Mouse (Mus musculus): ENCODE results near the gene Mmp28. TPM values are rescaled to one million over a fixed set of nuclear protein-coding genes. Genes with fewer than 3 reads are reported as not detected.

The Mmp28 gene
- polyA plus RNA-seq, 1 experiment = 0.52 TPM

DNA sequence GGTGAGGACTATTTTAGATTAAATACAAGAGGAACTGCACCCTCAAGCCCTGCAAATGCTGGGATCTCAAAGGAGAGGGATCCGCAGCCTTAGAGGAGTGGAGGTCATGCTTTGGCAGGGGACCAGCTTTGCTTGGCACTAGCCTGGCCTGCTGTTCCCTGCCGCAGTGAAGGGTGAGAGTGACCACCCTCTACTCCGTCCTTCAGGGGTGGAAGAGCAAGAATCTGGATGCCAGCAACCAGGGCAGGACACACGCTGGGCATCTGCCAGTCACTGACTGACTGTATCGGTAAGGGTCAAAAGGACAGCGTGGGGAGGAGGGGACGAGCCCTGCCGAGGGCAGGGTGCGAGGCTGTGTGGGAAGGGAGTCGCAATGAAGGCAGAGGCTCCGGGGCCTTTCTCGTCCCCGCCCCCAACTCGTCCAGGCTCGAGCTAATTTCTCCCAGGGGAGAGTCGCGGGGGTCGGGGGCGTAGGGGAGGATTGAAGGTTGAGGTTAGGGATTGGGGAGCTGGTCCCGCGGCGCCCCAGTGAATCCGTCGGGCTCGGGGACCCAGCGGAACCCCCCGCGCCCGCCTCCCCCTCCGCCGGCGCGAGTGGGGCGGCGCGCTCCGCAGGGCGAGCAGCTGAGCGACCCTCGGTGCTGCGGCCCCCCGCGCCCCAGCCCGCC is 53.6 kb downstream of the Mmp28 start, which contains the start of gene Rasl10b:
Rasl10b (plus strand) TSS at position 51 of the 668 bp plus-strand sequence.
- TF ChIP-seq EP300 (IDR thresholded peaks at IDR 0.05; ENCODE audit: insufficient read depth, low read depth, low read length) (0 out of 2 replicates have a peak, but pooled peaks have one; percentile 26), POLR2A (IDR thresholded peaks at IDR 0.05; ENCODE audit: insufficient read depth, low read length) (no peak), CTCF (IDR thresholded peaks at IDR 0.05; ENCODE audit: low read depth, low read length) (no peak)
- peak within 1 kb of the TSS; percentile 89 for H3K9ac ChIP-seq (ENCODE audit: low read depth, poor library complexity, severe bottlenecking)
- H3K27me3 ChIP-seq (ENCODE audit: control insufficient read depth, insufficient read depth, low read length, poor library complexity, severe bottlenecking) = peaks cover 7% of the 10 kb centered on the region
- no peak within 1 kb of the TSS for H3K27ac ChIP-seq (ENCODE audit: insufficient read depth, low read length)
- no peaks in the 10 kb centered on the region for H3K9me3 ChIP-seq (replicated peaks; ENCODE audit: control insufficient read depth, insufficient read depth, low read length, poor library complexity, severe bottlenecking)
- H3K4me3 ChIP-seq (ENCODE audit: low read depth, low read length) = peak within 1 kb of the TSS; percentile 68
- H3K4me1 ChIP-seq (ENCODE audit: control insufficient read depth, insufficient read depth, low read length) = no peaks in the 10 kb centered on the region
- no peaks in the 10 kb centered on the region for H3K36me3 ChIP-seq (ENCODE audit: control insufficient read depth, insufficient read depth, low read length, poor library complexity, severe bottlenecking)

DNA sequence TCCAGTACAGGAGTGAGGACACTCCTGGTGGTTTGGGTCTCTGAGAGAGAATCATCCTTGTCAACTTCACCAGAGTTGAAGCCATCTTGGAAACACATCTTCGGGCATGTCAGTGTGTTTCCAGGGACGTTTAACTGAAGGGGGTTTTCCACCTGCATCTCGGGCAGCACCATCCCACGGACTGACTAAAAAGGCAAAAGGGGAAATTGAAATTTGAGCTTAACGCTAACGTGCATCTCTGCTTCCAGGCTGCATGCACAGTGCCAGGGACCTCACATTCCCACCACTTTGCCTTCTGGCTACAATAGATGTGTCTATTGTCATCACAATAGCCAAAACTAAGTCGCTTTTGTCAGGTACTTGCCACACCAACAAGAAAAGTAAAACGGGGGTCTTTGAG is 54.6 kb downstream of the Mmp28 start:
- Histone ChIP-seq H3K27ac (ENCODE audit: insufficient read depth, low read length) (no peak overlapping the region), H3K4me1 (ENCODE audit: control insufficient read depth, insufficient read depth, low read length) (no peaks in the 10 kb centered on the region), H3K9me3 (replicated peaks; ENCODE audit: control insufficient read depth, insufficient read depth, low read length, poor library complexity, severe bottlenecking) (no peaks in the 10 kb centered on the region), H3K4me3 (ENCODE audit: low read depth, low read length) (no peak overlapping the region), H3K36me3 (ENCODE audit: control insufficient read depth, insufficient read depth, low read length, poor library complexity, severe bottlenecking) (no peaks in the 10 kb centered on the region), H3K27me3 (ENCODE audit: control insufficient read depth, insufficient read depth, low read length, poor library complexity, severe bottlenecking) (peaks cover 7% of the 10 kb centered on the region), H3K9ac (ENCODE audit: low read depth, poor library complexity, severe bottlenecking) (no peak overlapping the region)
- TF ChIP-seq POLR2A (IDR thresholded peaks at IDR 0.05; ENCODE audit: insufficient read depth, low read length) (no peak), EP300 (IDR thresholded peaks at IDR 0.05; ENCODE audit: insufficient read depth, low read depth, low read length) (no peak), CTCF (IDR thresholded peaks at IDR 0.05; ENCODE audit: low read depth, low read length) (no peak)

DNA sequence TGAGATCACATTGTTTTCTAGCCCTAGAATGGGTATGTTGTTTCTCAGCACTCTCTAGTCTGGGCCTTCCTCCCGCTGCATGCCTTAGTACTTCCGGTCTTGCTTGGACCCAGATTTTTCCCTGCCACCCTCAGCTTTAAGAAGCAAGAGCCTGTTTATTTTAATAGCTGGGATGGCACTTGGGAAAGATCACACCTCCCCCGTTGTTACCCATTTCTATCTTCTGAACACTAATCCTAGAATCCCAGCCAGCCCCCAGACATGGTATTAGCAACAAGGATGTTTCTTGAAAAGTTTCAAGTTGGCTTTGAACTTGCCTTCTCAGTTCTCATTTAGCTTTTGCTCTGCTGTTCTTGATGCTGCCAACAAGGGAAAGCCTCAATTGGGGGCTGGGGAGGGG is 56.5 kb downstream of the Mmp28 start:
- Histone ChIP-seq H3K27me3 (ENCODE audit: control insufficient read depth, insufficient read depth, low read length, poor library complexity, severe bottlenecking) (peaks cover 7% of the 10 kb centered on the region), H3K4me3 (ENCODE audit: low read depth, low read length) (no peak overlapping the region), H3K4me1 (ENCODE audit: control insufficient read depth, insufficient read depth, low read length) (peaks cover 2% of the 10 kb centered on the region), H3K9me3 (replicated peaks; ENCODE audit: control insufficient read depth, insufficient read depth, low read length, poor library complexity, severe bottlenecking) (no peaks in the 10 kb centered on the region), H3K9ac (ENCODE audit: low read depth, poor library complexity, severe bottlenecking) (no peak overlapping the region), H3K36me3 (ENCODE audit: control insufficient read depth, insufficient read depth, low read length, poor library complexity, severe bottlenecking) (no peaks in the 10 kb centered on the region), H3K27ac (ENCODE audit: insufficient read depth, low read length) (no peak overlapping the region)
- TF ChIP-seq POLR2A (IDR thresholded peaks at IDR 0.05; ENCODE audit: insufficient read depth, low read length) = no peak
- no peak for TF ChIP-seq CTCF (IDR thresholded peaks at IDR 0.05; ENCODE audit: low read depth, low read length)
- TF ChIP-seq EP300 (IDR thresholded peaks at IDR 0.05; ENCODE audit: insufficient read depth, low read depth, low read length) = no peak

DNA sequence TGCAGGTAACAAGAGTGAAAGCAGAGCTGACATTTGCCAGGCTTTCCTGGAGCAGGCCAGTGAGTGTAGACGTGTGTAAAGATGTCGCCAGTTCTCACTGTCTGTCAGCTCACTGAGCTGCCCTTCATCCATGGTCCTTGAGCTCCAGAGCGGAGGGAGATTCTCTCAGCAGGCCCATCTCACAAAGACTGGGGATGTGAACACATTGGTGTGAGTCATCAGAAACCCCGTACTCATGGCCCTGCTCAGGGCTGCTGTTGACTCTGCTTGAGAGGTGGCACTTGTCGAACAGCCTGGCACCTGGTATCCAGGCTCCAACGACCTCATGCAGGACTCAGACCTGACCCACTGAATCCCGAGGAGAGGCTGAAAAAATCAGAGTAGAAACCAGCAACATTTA is 59.1 kb downstream of the Mmp28 start:
- TF ChIP-seq EP300 (IDR thresholded peaks at IDR 0.05; ENCODE audit: insufficient read depth, low read depth, low read length) = no peak
- no peak for TF ChIP-seq POLR2A (IDR thresholded peaks at IDR 0.05; ENCODE audit: insufficient read depth, low read length)
- no peak for TF ChIP-seq CTCF (IDR thresholded peaks at IDR 0.05; ENCODE audit: low read depth, low read length)
- Histone ChIP-seq H3K9ac (ENCODE audit: low read depth, poor library complexity, severe bottlenecking) (no peak overlapping the region), H3K4me3 (ENCODE audit: low read depth, low read length) (no peak overlapping the region), H3K36me3 (ENCODE audit: control insufficient read depth, insufficient read depth, low read length, poor library complexity, severe bottlenecking) (peaks cover 4% of the 10 kb centered on the region; the same call in 1 of the 2 replicates), H3K4me1 (ENCODE audit: control insufficient read depth, insufficient read depth, low read length) (peaks cover 2% of the 10 kb centered on the region), H3K27me3 (ENCODE audit: control insufficient read depth, insufficient read depth, low read length, poor library complexity, severe bottlenecking) (no peaks in the 10 kb centered on the region), H3K9me3 (replicated peaks; ENCODE audit: control insufficient read depth, insufficient read depth, low read length, poor library complexity, severe bottlenecking) (no peaks in the 10 kb centered on the region), H3K27ac (ENCODE audit: insufficient read depth, low read length) (no peak overlapping the region)

DNA sequence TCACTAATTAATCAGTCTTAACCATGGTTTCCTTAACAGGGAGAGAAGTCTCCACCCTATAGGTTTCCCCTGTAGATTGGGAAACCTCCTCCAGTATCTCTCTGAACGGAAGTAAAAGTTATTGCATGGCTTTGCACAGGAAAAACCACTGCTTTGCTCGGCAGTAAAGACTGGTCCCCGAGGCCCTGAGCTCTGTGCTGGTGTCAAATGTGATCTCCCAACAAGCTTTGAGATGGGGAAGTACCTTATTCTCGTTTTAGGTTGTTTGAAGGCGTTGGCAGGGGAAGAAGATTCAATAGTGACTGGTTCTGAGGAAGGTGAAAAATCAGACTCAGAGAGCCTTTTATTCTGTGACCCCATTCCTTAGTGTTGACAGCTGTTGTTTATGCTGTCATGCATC is 64.1 kb downstream of the Mmp28 start:
- H3K4me3 ChIP-seq (ENCODE audit: low read depth, low read length) = no peak overlapping the region
- no peaks in the 10 kb centered on the region for H3K9me3 ChIP-seq (replicated peaks; ENCODE audit: control insufficient read depth, insufficient read depth, low read length, poor library complexity, severe bottlenecking)
- no peak for TF ChIP-seq POLR2A (IDR thresholded peaks at IDR 0.05; ENCODE audit: insufficient read depth, low read length)
- no peak for TF ChIP-seq EP300 (IDR thresholded peaks at IDR 0.05; ENCODE audit: insufficient read depth, low read depth, low read length)
- TF ChIP-seq CTCF (IDR thresholded peaks at IDR 0.05; ENCODE audit: low read depth, low read length) = no peak
- H3K27ac ChIP-seq (ENCODE audit: insufficient read depth, low read length) = no peak overlapping the region
- peaks cover 18% of the 10 kb centered on the region; the same call in 1 of the 2 replicates for H3K36me3 ChIP-seq (ENCODE audit: control insufficient read depth, insufficient read depth, low read length, poor library complexity, severe bottlenecking)
- no peaks in the 10 kb centered on the region for H3K27me3 ChIP-seq (ENCODE audit: control insufficient read depth, insufficient read depth, low read length, poor library complexity, severe bottlenecking)
- no peak overlapping the region for H3K9ac ChIP-seq (ENCODE audit: low read depth, poor library complexity, severe bottlenecking)
- peaks cover 2% of the 10 kb centered on the region for H3K4me1 ChIP-seq (ENCODE audit: control insufficient read depth, insufficient read depth, low read length)

DNA sequence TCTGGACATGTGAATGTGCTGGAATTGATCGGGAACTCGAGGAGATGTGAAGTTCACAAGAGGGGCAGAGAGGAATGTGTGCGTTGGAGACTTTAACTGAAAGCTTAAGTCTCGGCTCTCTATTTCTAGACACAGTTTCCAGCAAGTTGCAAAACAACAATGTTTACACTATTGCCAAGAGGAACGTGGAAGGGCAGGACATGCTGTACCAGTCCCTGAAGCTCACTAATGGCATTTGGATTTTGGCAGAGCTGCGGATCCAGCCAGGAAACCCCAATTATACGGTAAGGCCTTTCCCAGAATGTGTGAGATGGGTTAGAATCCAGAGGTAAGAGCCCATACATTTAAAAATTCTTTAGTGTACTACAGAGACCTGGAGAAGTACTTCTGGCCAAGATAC is 65.2 kb downstream of the Mmp28 start:
- H3K9me3 ChIP-seq (replicated peaks; ENCODE audit: control insufficient read depth, insufficient read depth, low read length, poor library complexity, severe bottlenecking) = no peaks in the 10 kb centered on the region
- no peak overlapping the region for H3K4me3 ChIP-seq (ENCODE audit: low read depth, low read length)
- peaks cover 23% of the 10 kb centered on the region; the same call in 1 of the 2 replicates for H3K36me3 ChIP-seq (ENCODE audit: control insufficient read depth, insufficient read depth, low read length, poor library complexity, severe bottlenecking)
- TF ChIP-seq EP300 (IDR thresholded peaks at IDR 0.05; ENCODE audit: insufficient read depth, low read depth, low read length) = no peak
- TF ChIP-seq POLR2A (IDR thresholded peaks at IDR 0.05; ENCODE audit: insufficient read depth, low read length) = no peak
- TF ChIP-seq CTCF (IDR thresholded peaks at IDR 0.05; ENCODE audit: low read depth, low read length) = no peak
- H3K27me3 ChIP-seq (ENCODE audit: control insufficient read depth, insufficient read depth, low read length, poor library complexity, severe bottlenecking) = no peaks in the 10 kb centered on the region
- H3K9ac ChIP-seq (ENCODE audit: low read depth, poor library complexity, severe bottlenecking) = no peak overlapping the region
- no peak overlapping the region for H3K27ac ChIP-seq (ENCODE audit: insufficient read depth, low read length)
- H3K4me1 ChIP-seq (ENCODE audit: control insufficient read depth, insufficient read depth, low read length) = no peaks in the 10 kb centered on the region

Measured in ES-Bruce4 (cell line).